Mouse (Mus musculus): Measurements from ENCODE around the gene Acp7.

- no peak for TF ChIP-seq CTCF (IDR thresholded peaks at IDR 0.05; ENCODE audit: low read depth, low read length)
- TF ChIP-seq GATA1 (IDR thresholded peaks at IDR 0.05; ENCODE audit: borderline replicate concordance, low read length): no peak
- TF ChIP-seq TAL1 (conservative IDR thresholded peaks at IDR 0.05; ENCODE audit: low read depth, low read length): no peak
These were observed 40.0 kb upstream of the Acp7 start for GRCm38 (mm10) chr7:28671172-28671571.

Measured in G1E (cell line).